Mouse (Mus musculus): ENCODE measurements at regions not wholly inside any gene's neighbourhood (a gene's known extent, or its start where the extent isn't known, plus 50 kb on each side); places are given as distances from the start of the nearest gene placed in this dataset.

DNA sequence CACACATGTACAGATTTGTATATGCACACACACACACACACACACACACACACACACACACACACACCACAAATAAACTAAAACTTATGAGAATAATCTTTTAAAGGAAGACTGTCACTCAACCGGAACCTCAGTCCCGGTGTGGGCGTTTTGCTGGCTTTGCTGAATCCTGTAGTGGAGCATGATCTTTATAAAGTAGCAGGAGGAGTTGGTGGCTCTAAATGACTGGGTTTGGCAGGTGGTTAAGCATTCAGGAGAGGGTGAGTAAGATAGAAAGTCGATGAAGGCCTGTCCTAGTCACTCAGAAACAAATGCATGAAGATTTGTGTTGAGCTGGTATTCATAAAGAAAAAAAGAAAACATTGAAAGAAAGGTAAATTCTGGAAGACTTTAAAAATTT lies 240.4 kb upstream of the Nmur2 start:
- Histone ChIP-seq H3K4me2 (replicated peaks) (no peak overlapping the region), H3K27ac (replicated peaks) (no peak overlapping the region), H3K9ac (replicated peaks) (no peak overlapping the region)

GRCm38 (mm10) chr11:56280216-56280615 lies 239.4 kb upstream of the Nmur2 start:
- H3K4me1 ChIP-seq: no peaks in the 10 kb centered on the region
- 49% methylated on average over 2 of the region's 2 CpGs for WGBS
- no peak overlapping the region for H3K9ac ChIP-seq (replicated peaks)
- H3K36me3 ChIP-seq: no peaks in the 10 kb centered on the region
- ATAC-seq (ENCODE audit: low FRiP score, low read depth): no peak
- H3K27me3 ChIP-seq: no peaks in the 10 kb centered on the region
- H3K4me2 ChIP-seq (replicated peaks): no peak overlapping the region
- no peak overlapping the region for H3K4me3 ChIP-seq
- H3K9me3 ChIP-seq: no peaks in the 10 kb centered on the region
- no peak overlapping the region for H3K27ac ChIP-seq (replicated peaks)

More for the DNA sequence above, 240.4 kb upstream of the Nmur2 start:
- 82% methylated on average over 4 of the region's 4 CpGs for WGBS
- no peaks in the 10 kb centered on the region for H3K36me3 ChIP-seq
- no peaks in the 10 kb centered on the region for H3K4me1 ChIP-seq
- ATAC-seq (ENCODE audit: low FRiP score, low read depth): no peak
- no peaks in the 10 kb centered on the region for H3K27me3 ChIP-seq
- no peaks in the 10 kb centered on the region for H3K9me3 ChIP-seq
- no peak overlapping the region for H3K4me3 ChIP-seq

DNA sequence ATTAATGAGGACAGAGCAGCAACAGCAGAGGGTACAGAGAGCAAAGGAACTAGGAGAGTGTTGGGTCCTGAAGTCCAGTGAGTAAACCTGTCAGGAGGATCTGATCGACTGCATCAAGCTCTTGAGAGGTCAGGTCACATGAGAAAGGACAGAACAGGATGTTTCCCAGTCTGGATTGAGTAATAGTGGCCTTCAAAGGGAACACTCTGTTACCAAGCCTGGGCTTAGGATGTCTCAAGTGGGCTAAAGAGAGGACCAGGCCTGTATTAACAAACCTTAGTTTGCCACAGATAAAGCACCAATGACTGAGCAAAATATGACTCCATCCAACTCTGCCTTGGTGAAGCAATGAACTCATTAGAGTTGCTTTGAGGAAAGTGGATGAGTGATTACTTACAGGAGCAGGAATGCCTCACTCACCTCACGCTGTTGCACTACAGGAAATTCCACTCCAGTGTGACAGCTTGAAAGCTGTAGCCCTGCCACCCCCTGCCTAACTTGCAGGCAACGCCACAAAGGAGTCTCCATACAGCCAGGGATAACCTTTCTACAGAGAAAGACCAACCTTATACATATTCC lies 229.2 kb upstream of the Nmur2 start:
- Histone ChIP-seq H3K4me1 (no peaks in the 10 kb centered on the region), H3K4me2 (replicated peaks) (no peak overlapping the region), H3K9ac (replicated peaks) (no peak overlapping the region), H3K27ac (replicated peaks) (no peak overlapping the region), H3K36me3 (no peaks in the 10 kb centered on the region), H3K27me3 (no peaks in the 10 kb centered on the region), H3K9me3 (no peaks in the 10 kb centered on the region), H3K4me3 (no peak overlapping the region)
- 67% methylated on average over 3 of the region's 3 CpGs for WGBS
- no peak for ATAC-seq (ENCODE audit: low FRiP score, low read depth)

GRCm38 (mm10) chr11:56262726-56263125 lies 221.9 kb upstream of the Nmur2 start:
- H3K4me3 ChIP-seq: no peak overlapping the region
- WGBS: 93% methylated on average over 10 of the region's 10 CpGs
- H3K36me3 ChIP-seq: no peaks in the 10 kb centered on the region
- no peak for ATAC-seq (ENCODE audit: low FRiP score, low read depth)
- H3K27ac ChIP-seq (replicated peaks): no peak overlapping the region
- no peaks in the 10 kb centered on the region for H3K27me3 ChIP-seq
- H3K9me3 ChIP-seq: no peaks in the 10 kb centered on the region
- H3K9ac ChIP-seq (replicated peaks): no peak overlapping the region
- H3K4me1 ChIP-seq: no peaks in the 10 kb centered on the region
- H3K4me2 ChIP-seq (replicated peaks): no peak overlapping the region

- no peak for ATAC-seq (ENCODE audit: low FRiP score, low read depth)
- Histone ChIP-seq H3K9ac (replicated peaks) (no peak overlapping the region), H3K4me3 (no peak overlapping the region), H3K4me2 (replicated peaks) (no peak overlapping the region), H3K27ac (replicated peaks) (no peak overlapping the region), H3K27me3 (no peaks in the 10 kb centered on the region), H3K4me1 (no peaks in the 10 kb centered on the region), H3K9me3 (no peaks in the 10 kb centered on the region), H3K36me3 (no peaks in the 10 kb centered on the region)
- WGBS: 85% methylated on average over 2 of the region's 2 CpGs
Observed at GRCm38 (mm10) chr11:56256356-56256755, 215.5 kb upstream of the Nmur2 start.

GRCm38 (mm10) chr11:56254437-56254836 lies 213.6 kb upstream of the Nmur2 start:
- no peak overlapping the region for H3K4me3 ChIP-seq
- 98% methylated on average over 3 of the region's 3 CpGs for WGBS
- ATAC-seq (ENCODE audit: low FRiP score, low read depth): no peak

DNA sequence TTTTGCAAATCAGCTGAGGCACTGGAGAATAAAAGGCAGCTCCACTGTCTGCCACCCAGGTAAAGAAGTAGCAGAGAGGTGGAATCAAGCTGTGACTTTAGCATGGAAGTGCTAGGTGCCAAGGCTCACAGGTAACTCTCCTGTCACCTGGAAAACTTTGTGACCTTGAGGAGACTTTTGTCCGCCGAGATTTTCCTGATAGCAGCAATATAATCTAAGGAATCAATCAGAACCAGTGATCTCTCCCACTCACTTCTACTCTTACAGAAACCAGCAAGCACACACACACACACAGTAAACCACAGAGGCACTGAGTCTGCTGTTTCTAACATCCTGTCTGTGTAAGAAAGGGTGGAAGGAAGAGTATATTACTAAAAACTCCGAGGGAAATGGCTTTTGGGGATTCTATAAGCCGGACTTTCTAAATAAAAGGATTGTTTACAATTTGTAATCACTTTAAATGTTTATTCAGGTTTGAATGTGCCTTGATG lies 206.6 kb upstream of the Nmur2 start:
- H3K4me2 ChIP-seq (replicated peaks): 0 out of 2 replicates have a peak overlapping the region, but pooled peaks have one; percentile 15

More at GRCm38 (mm10) chr11:56254437-56254836, 213.6 kb upstream of the Nmur2 start:
- Histone ChIP-seq H3K27me3 (no peaks in the 10 kb centered on the region), H3K9ac (replicated peaks) (no peak overlapping the region), H3K9me3 (no peaks in the 10 kb centered on the region), H3K27ac (replicated peaks) (no peak overlapping the region), H3K4me2 (replicated peaks) (no peak overlapping the region), H3K4me1 (no peaks in the 10 kb centered on the region), H3K36me3 (no peaks in the 10 kb centered on the region)

GRCm38 (mm10) chr11:56246549-56247332 lies 205.9 kb upstream of the Nmur2 start:
- Histone ChIP-seq H3K27ac (replicated peaks) (peak overlapping the region; percentile 66), H3K9me3 (no peaks in the 10 kb centered on the region), H3K4me3 (no peak overlapping the region), H3K4me2 (replicated peaks) (peak overlapping the region; percentile 15; the same call in 1 of the 2 replicates), H3K4me1 (peaks cover 23% of the 10 kb centered on the region), H3K36me3 (no peaks in the 10 kb centered on the region), H3K9ac (replicated peaks) (no peak overlapping the region), H3K27me3 (no peaks in the 10 kb centered on the region; the same call in 1 of the 2 replicates)
- ATAC-seq (ENCODE audit: low FRiP score, low read depth): peak; percentile 98
- 28% methylated on average over 5 of the region's 5 CpGs for WGBS

More for the DNA sequence above, 206.6 kb upstream of the Nmur2 start:
- ATAC-seq (ENCODE audit: low FRiP score, low read depth): 0 out of 2 replicates have a peak, but pooled peaks have one; percentile 56
- no peak overlapping the region for H3K9ac ChIP-seq (replicated peaks)
- H3K9me3 ChIP-seq: no peaks in the 10 kb centered on the region
- H3K27ac ChIP-seq (replicated peaks): peak overlapping the region; percentile 66
- no peaks in the 10 kb centered on the region; the same call in 1 of the 2 replicates for H3K27me3 ChIP-seq
- H3K4me3 ChIP-seq: no peak overlapping the region
- 30% methylated on average over 4 of the region's 4 CpGs for WGBS
- no peaks in the 10 kb centered on the region for H3K36me3 ChIP-seq
- peaks cover 23% of the 10 kb centered on the region for H3K4me1 ChIP-seq

DNA sequence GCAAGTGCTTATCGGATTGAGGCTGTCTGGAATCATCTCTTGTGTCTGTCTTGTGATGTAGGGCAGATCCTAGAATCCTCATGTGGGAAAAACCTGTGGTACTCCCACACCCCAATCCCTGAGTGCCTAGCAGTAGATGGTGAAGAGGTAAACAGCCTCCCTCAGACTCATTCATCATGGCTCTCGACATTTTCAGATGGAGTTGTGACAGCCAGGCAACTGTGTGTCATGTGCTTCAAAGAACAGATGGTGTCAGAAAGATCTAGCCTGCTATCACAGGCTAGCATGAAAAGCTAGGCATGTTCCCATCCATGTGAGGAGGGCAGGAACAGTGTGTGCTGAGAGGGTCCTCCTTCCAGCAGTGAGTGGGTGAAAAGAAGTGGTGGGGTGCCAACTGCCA lies 204.1 kb upstream of the Nmur2 start:
- 96% methylated on average over 2 of the region's 2 CpGs for WGBS
- Histone ChIP-seq H3K36me3 (no peaks in the 10 kb centered on the region), H3K27ac (replicated peaks) (no peak overlapping the region), H3K9ac (replicated peaks) (no peak overlapping the region), H3K9me3 (no peaks in the 10 kb centered on the region), H3K4me2 (replicated peaks) (no peak overlapping the region), H3K27me3 (no peaks in the 10 kb centered on the region; the same call in 1 of the 2 replicates), H3K4me3 (no peak overlapping the region), H3K4me1 (peaks cover 23% of the 10 kb centered on the region)
- ATAC-seq (ENCODE audit: low FRiP score, low read depth): no peak

GRCm38 (mm10) chr11:56243447-56243846 lies 202.6 kb upstream of the Nmur2 start:
- Histone ChIP-seq H3K36me3 (no peaks in the 10 kb centered on the region), H3K4me1 (peaks cover 23% of the 10 kb centered on the region), H3K27me3 (no peaks in the 10 kb centered on the region), H3K9ac (replicated peaks) (no peak overlapping the region), H3K27ac (replicated peaks) (no peak overlapping the region), H3K9me3 (no peaks in the 10 kb centered on the region), H3K4me2 (replicated peaks) (no peak overlapping the region), H3K4me3 (no peak overlapping the region)
- no peak for ATAC-seq (ENCODE audit: low FRiP score, low read depth)
- WGBS: 80% methylated on average over 8 of the region's 8 CpGs

- no peaks in the 10 kb centered on the region for H3K27me3 ChIP-seq
- ATAC-seq (ENCODE audit: low FRiP score, low read depth): no peak
- H3K4me3 ChIP-seq: no peak overlapping the region
- no peak overlapping the region for H3K4me2 ChIP-seq (replicated peaks)
- H3K27ac ChIP-seq (replicated peaks): no peak overlapping the region
- H3K9ac ChIP-seq (replicated peaks): no peak overlapping the region
- 61% methylated on average over 4 of the region's 4 CpGs for WGBS
- H3K4me1 ChIP-seq: no peaks in the 10 kb centered on the region
- H3K9me3 ChIP-seq: no peaks in the 10 kb centered on the region
- H3K36me3 ChIP-seq: no peaks in the 10 kb centered on the region
Observed at GRCm38 (mm10) chr11:56238745-56239144, 197.9 kb upstream of the Nmur2 start.

DNA sequence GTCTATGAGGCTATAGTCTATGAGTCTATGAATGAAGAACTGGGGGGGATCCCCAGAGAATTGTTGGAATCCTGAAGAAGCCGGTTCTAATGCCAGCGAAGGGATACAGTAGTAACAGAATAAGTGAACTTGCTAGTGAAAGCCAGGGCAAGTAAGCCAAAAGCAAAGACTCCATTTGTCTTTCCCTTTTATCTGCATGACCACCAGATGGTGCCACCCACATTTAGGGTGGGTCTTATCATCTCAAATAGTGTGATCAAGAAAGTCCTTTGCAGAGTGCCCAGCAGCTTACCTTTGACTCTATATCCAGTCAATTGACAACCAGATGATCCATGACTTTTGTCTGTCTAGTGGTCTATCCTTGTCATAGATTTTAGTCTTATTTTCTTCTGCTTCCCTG lies 184.2 kb upstream of the Nmur2 start:
- 82% methylated on average over 2 of the region's 2 CpGs for WGBS
- H3K4me1 ChIP-seq: no peaks in the 10 kb centered on the region
- no peaks in the 10 kb centered on the region for H3K36me3 ChIP-seq
- ATAC-seq (ENCODE audit: low FRiP score, low read depth): no peak
- no peak overlapping the region for H3K27ac ChIP-seq (replicated peaks)
- no peak overlapping the region for H3K4me3 ChIP-seq
- H3K9me3 ChIP-seq: no peaks in the 10 kb centered on the region
- H3K4me2 ChIP-seq (replicated peaks): no peak overlapping the region
- no peak overlapping the region for H3K9ac ChIP-seq (replicated peaks)
- no peaks in the 10 kb centered on the region for H3K27me3 ChIP-seq

All from midbrain, embryonic 12.5 days (tissue).